Mouse (Mus musculus): ENCODE results near the gene Hprt.

Hprt gene

GRCm38 (mm10) chrX:53041006-53041405 lies 53.1 kb downstream of the Hprt start:
- DNase-seq (ENCODE audit: low read depth, low spot score): no peak

DNA sequence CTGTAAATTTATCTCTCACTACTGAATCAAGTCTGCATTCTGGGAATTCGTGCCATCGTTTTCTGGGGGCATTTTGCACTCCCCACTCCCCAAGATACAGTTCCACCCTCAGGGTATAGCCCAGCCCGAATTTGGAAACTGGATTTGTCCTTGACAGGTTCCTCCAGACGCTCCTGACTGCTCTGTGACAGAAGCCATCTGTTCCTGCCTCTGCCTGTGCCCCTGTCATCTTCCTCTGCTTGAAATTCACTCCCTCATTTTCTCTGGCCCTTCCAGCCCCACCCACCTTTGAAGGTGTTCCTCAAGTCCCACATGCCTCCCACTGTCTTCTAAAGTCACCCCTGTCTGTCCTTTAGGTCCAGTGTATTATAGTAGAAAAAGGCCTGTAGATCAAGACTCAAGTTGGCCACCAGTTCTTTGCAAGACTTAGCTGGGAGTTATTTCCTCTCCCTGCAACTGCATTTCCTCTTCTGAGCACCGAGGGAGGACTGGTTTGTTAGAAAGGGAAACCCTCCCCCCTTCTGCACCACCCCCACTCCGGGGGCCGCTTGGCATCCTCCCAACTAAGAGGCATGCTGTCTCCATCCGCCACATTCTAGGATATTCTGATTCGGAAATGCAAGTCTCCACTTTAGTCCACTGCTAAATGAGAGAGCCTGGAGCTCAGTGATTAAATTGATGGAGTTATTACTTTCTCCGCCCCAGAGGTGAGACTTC lies 57.4 kb downstream of the Hprt start:
- no peak for DNase-seq (ENCODE audit: low read depth, low spot score)

DNA sequence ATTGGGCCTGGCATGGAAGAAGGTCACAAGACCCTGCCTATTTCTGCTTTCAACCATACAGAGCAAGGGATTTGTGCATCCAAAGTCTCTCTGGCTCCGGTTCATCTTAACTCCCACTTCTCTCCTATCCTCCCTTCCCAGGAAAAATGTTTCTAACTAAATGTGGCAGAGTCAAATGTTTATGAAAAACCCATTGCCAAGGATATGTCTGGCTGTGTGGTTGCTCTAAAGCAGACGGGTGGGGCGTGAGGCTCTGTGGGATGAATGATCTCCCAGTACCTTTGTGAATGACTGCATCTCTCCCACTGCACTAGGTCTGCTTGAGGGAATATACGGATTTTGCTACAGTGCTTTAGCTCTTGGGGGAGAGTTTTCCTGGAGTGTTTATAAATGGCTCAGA lies 58.1 kb downstream of the Hprt start:
- no peak for DNase-seq (ENCODE audit: low read depth, low spot score)

GRCm38 (mm10) chrX:53046911-53047310 lies 59.0 kb downstream of the Hprt start:
- DNase-seq (ENCODE audit: low read depth, low spot score): no peak

DNA sequence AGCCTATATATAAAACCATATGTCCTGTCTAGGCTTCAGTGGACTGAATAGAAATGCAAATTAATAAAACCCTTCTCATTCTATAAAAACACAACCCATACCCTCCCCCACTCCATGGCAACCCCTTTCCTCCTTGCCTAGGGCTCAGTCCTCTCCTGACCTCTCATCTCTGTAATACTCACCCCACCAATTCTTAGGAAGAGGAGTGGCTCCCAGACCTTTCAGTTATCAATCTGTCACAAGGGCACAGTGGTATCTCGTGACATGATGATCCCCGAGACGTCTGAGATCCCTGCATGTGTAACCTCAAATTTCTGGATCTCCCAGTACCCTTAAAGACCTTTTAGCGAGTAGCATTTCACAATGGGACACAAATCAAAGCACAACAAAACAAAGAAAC lies 61.3 kb downstream of the Hprt start:
- DNase-seq (ENCODE audit: low read depth, low spot score): no peak

DNA sequence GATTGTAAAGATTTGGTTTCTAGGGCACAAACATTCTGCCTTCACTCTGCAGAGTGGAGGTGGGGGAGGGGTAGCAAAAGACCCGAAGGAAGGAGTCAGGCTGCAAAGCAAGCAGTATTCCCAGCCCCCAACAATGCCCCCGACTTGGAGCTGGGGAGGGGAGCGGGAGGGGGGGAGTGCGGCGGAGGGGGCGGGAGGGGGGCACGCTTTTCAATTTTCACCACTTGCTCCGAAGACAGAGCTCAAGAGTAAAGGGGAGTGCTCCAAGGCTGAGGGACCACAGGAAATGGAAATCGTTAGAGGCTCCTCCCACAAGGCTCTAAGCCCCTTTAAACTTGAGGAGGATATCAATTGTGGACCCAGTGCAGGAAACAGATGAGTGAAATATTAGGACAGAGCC lies 62.4 kb downstream of the Hprt start:
- DNase-seq (ENCODE audit: low read depth, low spot score): no peak

GRCm38 (mm10) chrX:53052652-53053500 lies 64.9 kb downstream of the Hprt start:
- DNase-seq (ENCODE audit: low read depth, low spot score): peak; percentile 78

DNA sequence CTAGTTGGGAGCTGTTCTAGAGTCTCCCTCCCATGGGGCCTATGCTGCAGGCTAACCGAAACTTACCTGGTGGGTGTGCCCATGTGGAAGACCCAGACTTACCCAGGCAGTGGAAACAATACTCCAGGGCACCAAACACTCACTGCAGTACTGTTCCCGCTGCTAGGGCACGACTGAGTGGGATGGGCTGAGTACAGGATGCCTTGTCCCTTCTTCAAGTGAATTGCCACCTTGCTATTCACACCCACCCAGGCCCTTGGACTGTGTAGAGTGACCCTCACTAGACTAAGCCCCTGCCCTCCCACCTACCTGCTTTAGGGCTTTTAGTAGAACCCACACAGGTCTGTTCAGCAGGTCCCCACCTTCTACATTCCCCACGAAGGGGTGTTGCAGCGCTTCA lies 65.9 kb downstream of the Hprt start:
- DNase-seq (ENCODE audit: low read depth, low spot score): no peak

DNA sequence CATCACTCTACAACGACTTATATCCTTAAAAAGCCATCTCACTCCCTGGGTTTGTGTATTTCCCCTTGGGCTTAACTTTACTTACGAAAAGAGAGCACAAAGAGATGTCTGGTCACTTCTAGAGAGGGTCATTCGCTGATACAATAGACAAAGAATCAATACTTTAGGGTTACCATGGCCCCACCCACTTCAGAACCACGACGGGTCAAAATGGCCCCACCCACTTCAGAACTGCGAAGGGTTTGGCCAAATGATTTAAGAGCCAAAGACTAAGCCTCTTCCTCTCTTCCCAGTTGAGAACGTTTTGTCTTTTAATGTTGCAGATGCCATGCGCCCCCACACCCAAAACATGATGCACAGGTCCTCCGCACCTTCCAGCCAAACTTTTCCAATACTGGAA lies 67.8 kb downstream of the Hprt start:
- peak; percentile 37 for DNase-seq (ENCODE audit: low read depth, low spot score)

GRCm38 (mm10) chrX:53056627-53057026 lies 68.7 kb downstream of the Hprt start:
- peak; percentile 45 for DNase-seq (ENCODE audit: low read depth, low spot score)

DNA sequence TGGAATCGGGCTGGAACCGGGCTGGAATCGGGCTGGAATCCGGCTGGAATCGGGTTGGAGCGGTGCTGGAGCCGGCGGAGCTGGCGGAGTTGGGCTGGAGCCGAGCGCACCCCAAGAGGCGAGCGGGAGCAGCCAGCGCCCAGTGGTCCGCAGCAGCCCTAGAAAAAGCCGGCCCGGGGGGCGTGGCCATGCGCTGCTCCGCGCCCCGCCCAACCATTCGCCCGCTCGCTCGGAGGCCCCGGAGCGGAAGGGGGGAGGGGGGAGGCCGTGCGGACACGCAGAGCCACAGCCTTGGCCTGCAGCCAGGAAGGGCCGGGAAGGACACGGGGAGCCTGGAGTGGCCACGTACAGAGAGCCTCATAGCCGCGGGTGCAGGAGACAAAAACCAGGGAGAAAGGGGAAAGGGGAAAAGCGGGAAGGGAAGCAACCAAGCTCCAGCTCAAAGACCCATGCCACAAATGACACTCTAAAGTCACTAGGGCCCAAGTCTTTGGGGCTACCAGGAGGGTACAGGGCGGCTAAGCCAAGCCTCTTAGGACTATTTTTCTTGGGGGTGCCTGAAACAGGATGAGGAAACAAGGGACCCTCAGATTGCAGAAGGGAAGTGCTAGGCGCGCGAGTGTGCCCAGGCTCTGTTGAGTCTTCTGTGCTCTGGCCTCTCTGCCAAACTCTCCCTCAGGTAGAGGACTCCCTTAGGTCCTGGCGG lies 69.3 kb downstream of the Hprt start:
- peak; percentile 84 for DNase-seq (ENCODE audit: low read depth, low spot score)

DNA sequence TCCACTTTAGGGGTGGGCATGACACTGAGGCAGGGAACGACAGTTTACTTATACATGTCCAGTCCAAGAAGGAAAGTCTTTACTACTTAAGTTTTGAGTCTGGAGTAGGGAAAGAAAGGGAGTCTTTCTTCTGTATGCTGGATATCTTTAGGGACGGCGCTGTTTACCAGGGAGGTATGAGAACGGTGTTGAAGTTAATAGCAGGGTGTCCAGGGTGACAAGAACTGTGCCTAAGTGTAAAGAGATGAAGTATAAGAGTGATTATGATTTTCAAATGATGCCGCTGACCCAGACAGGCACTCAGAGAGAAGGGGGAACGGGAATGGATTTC lies 69.8 kb downstream of the Hprt start:
- DNase-seq (ENCODE audit: low read depth, low spot score): no peak

GRCm38 (mm10) chrX:53058459-53059280 lies 70.7 kb downstream of the Hprt start:
- DNase-seq (ENCODE audit: low read depth, low spot score): no peak

GRCm38 (mm10) chrX:53059426-53060007 lies 71.6 kb downstream of the Hprt start:
- DNase-seq (ENCODE audit: low read depth, low spot score): no peak

DNA sequence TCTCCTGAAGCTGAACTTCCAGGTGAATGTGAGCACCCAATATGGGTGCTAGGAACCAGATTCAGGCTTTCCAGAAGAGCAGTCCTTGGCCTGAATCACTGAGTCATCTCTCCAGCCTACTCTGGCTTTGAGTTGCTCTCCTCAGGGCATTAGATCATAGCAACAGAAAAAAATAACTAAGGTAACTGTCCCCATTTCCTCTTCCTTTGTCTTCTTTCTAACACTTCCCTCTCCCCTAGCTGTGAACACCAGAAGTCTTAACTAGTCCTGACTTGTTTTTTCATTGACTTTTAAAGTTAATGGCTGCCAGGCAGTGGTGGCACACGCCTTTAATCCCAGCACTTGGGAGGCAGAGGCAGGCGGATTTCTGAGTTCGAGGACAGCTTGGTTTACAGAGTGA lies 76.5 kb downstream of the Hprt start:
- DNase-seq (ENCODE audit: low read depth, low spot score): no peak

All from mesoderm, embryonic 11.5 days (tissue).